Mouse (Mus musculus): ENCODE data around the gene Alkbh5.
A peak's percentile ranks its signal among the peaks of the same experiment; 100 is the strongest.
"Not testable (repeated sequence)": the region's sequence is repeated elsewhere in the genome, so short reads cannot be mapped to it uniquely, and the experiment has no call there.

The Alkbh5 gene

GRCm38 (mm10) chr11:60543211-60543610, 7.0 kb downstream of the Alkbh5 start:
- not testable (repeated sequence) for DNase-seq

GRCm38 (mm10) chr11:60545433-60545832, 9.3 kb downstream of the Alkbh5 start:
- DNase-seq = no peak

- no peak for DNase-seq
Observed at GRCm38 (mm10) chr11:60548112-60548511, 11.9 kb downstream of the Alkbh5 start.

- DNase-seq = no peak
Observed at GRCm38 (mm10) chr11:60553091-60553490, 16.9 kb downstream of the Alkbh5 start.

- no peak for DNase-seq
Observed at GRCm38 (mm10) chr11:60557675-60558074, 21.5 kb downstream of the Alkbh5 start.

- peak; percentile 71 for DNase-seq
Observed at GRCm38 (mm10) chr11:60559342-60559741, 23.2 kb downstream of the Alkbh5 start.

- DNase-seq = not testable (repeated sequence)
Observed at GRCm38 (mm10) chr11:60574006-60574405, 37.8 kb downstream of the Alkbh5 start.
